Mouse (Mus musculus): ENCODE data around the gene Tnfrsf17.
"Not testable (repeated sequence)": the region's sequence is repeated elsewhere in the genome, so short reads cannot be mapped to it uniquely, and the experiment has no call there.

DNA sequence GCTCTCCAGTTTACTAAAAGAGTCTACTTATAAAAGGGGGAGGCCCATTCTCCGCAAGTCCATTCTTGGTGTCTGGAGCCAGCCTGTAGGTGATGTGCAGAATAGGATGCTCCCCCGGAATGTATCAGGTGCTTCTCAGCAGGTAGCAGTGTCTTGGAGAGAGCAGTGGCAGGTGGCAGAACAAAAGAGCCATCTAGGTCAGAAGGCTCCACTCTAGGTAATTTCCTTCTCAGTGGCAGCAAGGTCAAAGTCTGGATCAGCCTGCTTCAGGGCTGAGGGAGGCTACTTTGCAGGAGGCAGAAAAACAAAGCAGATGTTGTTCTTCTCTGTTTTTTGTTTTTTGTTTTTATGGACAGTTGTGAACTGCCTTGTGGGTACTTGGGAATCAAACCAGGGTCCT, 47.0 kb downstream of the Tnfrsf17 start:
- not testable (repeated sequence) for TF ChIP-seq CTCF (IDR thresholded peaks at IDR 0.05; ENCODE audit: control insufficient read depth, insufficient read depth, low read length); POLR2A (IDR thresholded peaks at IDR 0.05; ENCODE audit: borderline replicate concordance, control insufficient read depth, low read depth, low read length)

Data from bone marrow, adult 2 months (tissue).